Mouse (Mus musculus) gastrocnemius, postnatal 25 days (tissue): Measurements from ENCODE around the gene Smarcad1. TPM values are rescaled to one million over a fixed set of nuclear protein-coding genes. Genes with fewer than 3 reads are reported as not detected.

Experiments used
- DNase-seq: peaks from one replicate; pipeline ENCODE4 v3.0.0; 2022
- total RNA-seq, 2 experiments: library from RNA; stranded (reverse); gene quantifications; 1 replicate in 1 of 2; 2 replicates in 1 of 2; pipeline ENCODE4 v1.2.3; 2021

Gene Smarcad1
- total RNA-seq, 2 experiments from 2014 or later: 8.0 to 11.2 TPM

DNA sequence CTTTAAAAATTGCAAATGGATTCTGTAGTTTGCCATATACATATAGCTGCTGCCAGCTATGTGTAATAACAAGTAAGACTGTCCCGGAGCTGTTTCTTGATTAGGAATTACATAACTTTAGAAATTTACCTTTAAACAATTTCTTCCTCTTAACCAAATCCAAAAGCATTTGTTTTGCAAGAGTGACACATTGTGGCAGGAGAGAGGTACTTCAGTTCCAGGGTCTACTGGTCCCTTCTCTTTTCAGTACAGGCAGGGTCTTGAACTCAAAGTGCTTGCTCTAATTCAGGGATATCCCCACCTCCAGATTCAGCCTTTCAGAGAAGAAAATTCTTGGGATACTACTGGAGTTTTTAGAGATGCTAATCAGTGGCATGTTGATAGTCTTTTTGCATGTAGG, 36.8 kb downstream of the Smarcad1 start:
- DNase-seq: no peak

DNA sequence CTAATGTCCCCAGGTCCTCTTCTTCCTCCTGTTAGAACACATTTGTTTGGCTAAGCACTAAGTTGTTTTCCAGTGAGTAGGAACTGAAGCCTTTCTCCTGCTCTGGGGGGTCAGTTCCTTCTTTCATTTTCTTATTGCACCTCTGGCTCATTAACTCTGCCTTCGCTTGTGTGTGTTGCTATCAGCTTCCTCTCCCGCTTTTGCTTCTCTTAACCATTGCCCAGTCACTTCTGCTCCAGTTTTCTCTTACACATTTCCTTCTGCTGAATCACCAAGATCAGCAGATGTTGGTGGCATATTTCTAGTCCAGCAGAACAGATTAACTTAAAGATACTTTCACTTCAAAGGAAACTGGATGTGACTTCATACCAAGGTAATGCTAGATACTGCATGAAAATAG, 72.5 kb downstream of the Smarcad1 start:
- no peak for DNase-seq

DNA sequence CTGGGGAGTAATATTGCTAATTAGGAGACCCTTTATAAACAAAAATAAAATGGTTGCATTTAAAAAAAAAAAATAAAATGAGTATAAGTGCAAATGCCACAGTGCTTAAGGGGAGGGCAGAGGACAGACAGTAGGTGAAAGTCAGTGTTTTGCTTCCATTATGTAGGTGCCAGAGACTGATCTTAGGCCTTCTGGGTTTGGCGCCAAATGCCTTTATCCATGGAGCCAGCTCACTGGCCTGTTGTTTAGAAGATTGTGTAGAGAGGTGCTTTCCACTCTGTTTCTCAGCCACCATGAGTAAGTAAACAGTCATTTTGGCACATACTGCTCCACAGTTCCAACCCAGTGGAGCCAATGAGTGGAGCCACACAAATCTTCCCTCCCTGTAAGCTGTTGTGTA, 75.2 kb downstream of the Smarcad1 start:
- DNase-seq: no peak

DNA sequence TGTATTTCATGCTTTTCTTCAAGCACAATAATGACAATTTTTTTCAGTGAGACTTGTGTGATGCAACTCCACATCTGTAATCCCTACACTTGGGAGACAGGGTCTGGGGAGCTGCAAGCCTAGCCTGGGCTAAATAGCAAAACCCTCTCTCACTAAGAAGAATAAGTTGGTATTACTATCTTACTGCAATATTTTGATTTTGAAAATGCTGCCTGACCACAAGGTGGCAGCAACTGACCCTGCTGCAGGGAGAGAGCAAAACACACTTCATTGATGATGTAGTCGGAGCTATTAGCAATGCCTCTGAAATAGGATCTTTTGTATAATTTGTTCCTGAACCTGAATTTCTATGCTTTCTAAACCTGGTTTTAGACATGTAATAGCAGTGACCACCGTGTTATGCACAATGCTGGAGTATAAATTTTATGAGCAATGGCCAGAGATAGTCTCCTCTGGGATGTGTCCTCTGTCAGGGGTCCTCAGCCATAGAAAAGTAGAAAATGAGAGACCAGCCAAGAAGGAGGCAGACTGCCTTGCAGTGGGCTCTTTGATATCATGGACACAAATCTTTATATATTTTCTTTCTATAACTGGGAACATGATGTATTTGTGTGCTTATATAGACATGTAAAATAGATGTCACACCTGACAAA, 83.8 kb downstream of the Smarcad1 start:
- no peak for DNase-seq

DNA sequence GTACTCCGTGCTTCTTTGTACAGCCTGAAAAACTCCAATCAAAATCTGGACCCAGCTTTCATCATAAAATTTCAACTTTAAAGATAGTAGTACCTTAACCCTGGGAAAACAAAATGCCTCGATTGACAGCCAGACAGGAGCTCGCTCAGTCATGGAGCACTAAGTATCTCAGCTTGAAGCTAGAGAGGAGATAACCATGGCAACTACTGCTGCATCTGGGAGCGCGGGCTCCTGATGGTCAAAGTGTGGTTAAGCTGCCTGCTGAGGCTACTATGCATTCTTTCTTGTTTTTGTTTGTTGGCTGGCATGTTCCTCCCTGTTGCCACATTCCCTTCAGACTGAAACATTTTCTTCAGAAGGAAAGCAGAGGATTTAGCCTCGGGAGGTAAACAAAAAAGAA, 90.0 kb downstream of the Smarcad1 start:
- DNase-seq: no peak

DNA sequence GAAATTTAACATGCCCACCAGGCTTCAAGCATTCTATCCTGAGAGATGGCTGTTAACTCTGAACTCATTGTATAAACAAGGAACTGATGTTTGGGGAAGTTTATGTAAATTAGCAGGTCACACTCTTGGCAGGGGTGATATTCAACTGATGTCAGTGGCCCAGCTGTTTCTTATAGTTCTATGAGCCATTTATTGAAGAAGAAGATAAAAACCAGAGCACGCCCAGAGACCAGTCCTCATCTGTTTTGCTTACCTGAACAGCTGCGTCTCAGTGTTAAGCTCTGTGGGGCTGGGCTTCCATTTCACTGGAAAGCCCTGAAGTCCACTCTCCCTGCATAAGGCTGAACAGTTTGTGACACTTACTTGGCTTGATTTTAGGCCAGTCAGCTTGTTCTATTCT, 95.4 kb downstream of the Smarcad1 start:
- no peak for DNase-seq

DNA sequence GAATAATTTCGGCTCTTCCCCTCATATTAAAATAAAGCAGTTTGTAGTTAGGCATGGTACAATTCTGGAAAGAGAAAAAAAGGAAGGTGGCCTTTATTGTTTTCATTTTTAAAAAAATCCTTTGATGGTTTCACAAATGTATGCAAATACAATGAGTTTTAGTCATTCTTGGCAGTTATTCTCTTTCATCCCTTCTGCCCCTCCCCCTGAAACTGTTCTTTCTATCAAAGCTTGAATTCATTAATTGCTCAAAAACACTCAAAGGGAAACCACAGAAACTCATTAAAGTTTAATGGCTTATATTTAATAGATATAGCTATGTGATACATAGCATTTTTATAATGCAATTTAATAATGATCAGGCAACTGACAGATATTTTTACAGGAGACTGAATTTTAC, 95.9 kb downstream of the Smarcad1 start:
- DNase-seq: no peak

DNA sequence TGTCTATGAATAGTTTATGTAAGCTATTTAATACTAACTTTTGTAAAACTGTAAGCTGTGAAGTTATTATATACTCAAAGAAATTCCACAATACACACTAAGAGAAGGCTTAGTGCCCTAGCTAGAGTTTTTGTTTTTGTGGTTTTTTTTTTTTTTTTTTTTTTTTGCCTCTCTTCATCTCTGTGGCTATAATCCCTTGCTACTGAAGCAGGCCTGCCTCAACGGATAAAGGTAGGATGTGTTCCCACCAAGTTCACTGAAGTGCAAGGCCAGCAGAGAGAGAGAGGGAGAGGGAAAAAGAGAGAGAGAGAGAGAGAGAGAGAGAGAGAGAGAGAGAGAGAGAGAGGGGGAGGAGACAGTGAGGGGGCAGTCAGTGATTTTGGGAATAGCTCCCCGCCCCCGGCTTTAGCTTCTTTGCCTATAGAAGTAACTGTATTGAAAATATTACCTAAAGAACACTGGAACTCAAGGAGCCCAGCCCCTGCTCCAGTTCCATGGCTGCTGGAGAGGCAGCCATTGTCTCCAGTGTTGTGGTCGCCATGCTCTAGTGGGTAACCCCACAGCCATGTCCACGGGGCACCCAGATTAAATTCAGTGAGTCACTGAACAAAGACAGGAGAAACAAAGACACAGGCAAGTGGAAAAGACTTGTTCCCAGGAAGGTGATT, 97.8 kb downstream of the Smarcad1 start:
- DNase-seq: no peak

DNA sequence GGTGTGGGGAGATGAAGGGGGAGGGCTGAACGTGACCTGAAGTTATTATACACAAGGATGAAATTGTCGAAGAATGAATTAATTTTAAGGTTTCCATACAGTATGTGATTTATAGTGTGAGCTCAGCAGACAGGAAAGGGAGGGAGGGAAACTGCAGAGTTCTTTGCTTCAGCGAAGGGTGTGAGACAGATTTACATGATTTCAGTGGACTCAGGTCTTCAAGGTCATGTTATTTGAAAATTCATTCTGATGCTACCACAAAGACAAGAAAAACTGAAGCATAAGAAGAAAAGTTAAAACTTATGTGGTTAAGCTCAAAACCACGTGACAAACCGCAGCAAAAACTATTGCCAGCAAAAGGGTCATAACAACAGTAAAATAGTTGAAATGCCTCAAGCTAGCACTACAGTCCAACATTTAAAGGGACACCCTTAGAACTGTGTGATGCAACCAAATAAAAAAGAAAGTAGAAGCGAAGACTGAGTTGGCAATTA, 98.4 kb downstream of the Smarcad1 start:
- DNase-seq: no peak

DNA sequence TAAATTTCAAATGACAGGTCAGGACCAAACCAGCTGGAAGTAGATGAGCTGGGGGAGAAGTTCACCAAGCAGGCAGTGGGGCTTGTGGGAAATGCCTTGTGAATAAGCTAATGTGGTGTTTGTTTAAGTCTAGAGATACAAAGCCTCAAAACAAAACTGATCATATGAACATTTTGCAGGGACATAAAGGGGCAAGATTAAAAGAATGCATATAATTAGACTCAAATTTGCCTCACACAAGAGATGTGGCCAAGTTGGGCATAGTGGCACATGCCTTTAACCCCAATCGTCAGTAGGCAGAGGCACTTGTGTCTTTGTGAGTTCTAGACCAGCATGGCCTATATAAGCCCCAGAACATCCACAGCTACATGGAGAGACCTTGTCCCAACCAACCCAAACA, 99.9 kb downstream of the Smarcad1 start:
- no peak for DNase-seq

DNA sequence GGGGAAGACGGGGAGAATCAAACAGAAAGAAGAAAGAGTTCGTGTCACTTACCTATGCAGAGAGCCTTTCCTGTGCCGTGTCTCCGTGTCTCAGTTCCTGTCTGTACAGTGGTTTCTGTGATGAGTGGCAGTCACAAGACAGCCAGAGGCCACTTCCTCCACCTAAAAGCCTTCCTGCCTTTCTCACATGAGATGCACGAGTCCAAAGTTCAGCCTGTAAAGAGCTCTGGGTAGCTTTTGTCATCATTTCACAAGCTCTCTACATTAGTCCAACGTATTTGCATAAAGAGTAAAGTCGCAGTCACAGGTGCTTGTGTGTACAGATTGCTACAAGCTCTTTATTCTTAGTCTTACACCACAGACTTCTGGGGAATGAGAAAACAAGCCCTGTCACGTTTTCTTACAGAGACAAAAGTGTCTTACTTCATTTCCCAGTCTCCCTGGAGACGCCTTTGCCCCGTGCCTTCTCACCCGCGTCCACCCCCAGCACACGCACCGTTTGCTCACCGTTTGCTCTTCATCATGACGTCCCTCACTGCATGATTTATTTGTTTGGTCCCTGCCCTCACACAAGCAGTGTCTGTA, 102.3 kb downstream of the Smarcad1 start, which contains the start of gene Hpgds:
TSS of gene Hpgds (minus strand) at position 288 of the 585 bp plus-strand sequence.
- DNase-seq: no peak

DNA sequence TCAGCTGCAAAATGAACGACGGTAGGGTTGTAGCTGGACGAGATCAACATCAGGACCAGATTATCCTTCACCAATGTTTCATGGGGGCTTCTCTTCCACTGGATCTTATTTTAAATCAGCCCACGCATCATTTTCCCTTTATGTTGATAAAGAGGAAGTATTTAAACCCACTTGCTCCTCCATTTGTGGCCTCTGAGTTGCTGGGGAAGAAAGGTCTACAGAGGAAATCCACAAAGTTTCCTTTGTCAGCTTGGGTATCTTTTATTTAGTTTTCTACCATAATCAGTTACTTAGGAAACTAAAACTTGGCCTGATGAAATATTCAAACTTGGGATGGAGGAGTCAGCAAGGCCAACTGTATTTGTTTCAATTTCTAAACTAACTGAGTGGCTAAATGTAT, 104.0 kb downstream of the Smarcad1 start:
- DNase-seq: no peak

DNA sequence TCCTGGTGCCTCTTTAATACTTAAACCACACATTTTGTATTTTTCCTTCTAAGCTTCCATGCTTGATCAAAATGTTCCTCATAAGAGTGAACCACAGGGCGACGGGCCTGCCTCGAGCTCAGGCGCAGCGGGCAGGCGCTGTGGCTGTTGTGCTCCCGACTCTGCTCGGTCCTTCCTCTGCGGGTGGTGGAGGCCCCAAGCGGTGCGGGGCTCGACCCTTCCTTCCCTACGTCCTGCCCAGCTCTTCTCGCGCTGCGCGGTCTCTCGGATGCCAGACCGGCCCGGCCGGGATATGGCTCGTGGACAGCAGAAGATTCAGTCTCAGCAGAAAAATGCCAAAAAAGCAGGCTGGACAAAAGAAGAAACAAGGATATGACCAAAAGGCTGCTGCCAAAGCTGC, 108.3 kb downstream of the Smarcad1 start:
- no peak for DNase-seq

DNA sequence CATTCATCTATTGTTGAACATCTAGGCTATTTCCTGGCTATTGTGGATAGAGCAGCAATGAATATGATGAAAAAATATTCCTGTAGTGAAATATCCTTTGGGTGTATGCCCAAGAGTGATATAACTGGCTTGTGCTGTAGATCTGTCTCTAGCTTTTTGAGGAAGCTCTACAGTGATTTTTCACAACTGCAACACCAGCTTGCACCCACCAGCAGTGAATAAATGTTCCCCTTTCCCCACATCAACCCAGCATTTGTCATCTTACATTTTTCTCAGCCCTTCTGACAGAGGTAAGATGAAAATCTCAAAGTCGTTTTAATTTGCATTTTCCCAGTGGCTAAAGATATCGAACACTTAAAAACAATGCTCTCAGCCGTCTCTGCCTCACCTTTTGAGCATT, 111.2 kb downstream of the Smarcad1 start:
- no peak for DNase-seq

DNA sequence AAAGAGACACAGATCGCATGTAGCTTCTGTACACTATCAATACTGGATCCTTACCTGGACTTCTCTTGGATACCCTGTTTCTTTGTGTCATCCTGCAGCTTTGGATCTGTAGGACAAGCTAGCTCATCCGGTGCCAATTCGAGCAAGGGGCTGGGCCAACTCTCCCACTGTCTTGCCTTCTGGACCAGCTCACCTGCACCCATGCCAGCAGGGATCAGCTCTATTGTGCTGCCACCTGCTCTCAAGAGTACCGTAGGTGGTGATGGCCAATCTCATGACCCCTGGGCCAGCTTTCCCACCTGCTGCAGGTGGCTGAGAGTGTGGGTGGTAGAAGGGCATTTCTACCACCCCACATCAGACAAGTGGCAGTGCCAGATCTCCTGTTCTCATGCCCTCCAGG, 114.7 kb downstream of the Smarcad1 start:
- DNase-seq: no peak

DNA sequence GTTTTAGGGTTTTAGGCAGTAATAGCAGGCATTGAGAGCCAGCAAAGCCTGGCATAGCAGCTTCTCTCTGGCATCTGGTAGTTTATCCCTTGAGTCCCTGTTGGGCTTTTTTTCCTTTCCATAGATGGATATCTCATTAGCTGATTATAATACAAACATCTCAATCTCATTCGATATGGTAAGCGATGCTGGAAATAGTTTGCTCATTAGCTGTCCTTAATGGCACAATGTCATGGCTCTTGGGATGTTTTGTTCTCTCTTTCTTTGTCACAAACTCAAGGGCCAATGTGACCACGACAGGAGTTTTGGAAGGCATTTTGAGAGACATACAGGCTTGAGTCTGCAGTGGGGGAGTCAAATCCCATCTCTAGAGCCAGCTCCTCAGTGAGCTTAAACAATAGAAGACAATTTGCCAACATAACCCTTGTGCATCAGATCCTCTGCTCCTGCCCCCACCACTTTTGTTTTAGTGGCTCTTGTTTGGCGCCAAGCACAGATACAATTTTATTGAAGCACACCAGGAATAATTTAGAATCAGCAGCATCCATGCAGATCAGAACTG, 117.1 kb downstream of the Smarcad1 start:
- no peak for DNase-seq

DNA sequence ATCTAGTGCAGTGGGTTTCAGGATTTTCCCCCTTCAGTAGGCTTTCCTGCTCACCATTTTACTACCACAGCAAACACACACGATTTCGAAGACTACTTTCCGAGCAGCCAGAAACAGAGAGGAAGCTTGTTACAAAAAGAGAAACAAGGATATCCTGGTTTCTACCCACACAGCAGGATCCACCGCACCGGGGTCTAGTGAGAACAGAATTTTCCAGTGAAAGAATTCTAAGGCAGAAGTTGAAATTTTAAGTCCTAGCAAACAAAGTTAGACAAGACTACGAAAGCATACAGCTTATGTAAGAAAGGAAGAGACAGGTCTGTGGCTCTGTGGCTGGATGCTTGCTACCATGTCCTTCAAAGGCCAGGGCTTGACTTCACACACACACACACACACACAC, 121.8 kb downstream of the Smarcad1 start:
- no peak for DNase-seq

DNA sequence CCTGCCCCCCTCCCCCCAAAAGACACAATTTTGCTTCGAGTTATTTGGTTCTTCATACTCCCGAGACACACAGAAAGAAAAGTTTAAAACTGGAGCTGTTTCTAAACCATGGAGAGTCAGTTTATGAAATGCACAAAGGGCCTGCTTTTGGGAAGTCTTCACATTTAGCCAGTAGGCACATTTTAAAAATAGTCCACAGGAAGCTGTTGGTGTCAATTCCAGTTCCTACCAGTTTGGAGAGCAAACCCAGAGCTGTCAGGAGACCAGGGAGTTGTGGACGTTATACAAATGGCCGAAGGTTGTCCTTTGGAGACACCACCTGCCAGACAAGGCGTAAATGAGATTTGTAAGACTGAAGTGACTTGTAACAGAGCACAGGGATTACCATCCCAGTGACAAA, 122.6 kb downstream of the Smarcad1 start:
- DNase-seq: no peak

Other genes starting within 250 kb of the Smarcad1 start
- under 1 TPM; 0.80 to 0.82 TPM for gene Hpgds, start 102.3 kb downstream of the Smarcad1 start, total RNA-seq